Mouse (Mus musculus): ENCODE measurements around the gene Ltbp4.
A peak's percentile ranks its signal among the peaks of the same experiment; 100 is the strongest.

Ltbp4 gene

DNA sequence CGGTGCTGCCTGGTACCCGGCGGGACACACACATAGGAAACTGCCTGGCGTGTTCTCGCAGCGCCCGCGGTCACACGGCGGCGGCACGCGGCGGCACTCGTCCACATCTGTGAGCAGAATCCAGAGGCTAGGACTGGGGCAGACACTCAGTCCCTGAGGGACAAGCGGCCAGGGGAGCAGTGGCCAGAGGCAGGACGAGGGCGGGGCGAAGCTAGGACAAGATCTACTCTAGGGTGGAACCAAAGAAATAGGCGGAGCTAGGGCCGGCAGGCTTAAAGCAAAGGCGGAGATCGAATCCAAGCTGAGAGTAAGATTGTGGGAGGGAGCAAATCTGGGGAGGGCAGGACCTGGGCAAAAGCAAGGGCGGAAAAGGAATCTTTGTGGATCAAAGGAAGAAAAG is 11.8 kb downstream of the Ltbp4 start:
- peak; percentile 48 for DNase-seq

DNA sequence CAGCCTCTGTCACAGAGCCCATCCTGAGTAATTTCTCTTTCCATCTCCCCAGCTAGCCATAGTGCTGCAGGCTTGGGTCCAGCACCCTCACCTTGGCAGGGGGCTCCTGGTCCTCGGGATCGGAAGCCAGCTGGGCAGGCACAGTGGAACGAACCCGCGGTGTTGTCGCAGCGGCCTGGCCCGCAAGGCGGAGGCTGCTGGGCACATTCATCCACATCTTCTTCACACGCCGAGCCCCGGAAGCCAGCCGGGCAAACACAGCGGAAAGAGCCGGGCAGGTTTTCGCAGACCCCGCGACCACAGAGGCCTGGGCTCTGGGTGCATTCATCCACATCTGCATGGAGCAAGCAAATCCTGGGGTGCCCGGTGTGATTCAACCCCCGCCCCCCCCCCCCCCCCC is 12.6 kb downstream of the Ltbp4 start:
- DNase-seq, result no peak

DNA sequence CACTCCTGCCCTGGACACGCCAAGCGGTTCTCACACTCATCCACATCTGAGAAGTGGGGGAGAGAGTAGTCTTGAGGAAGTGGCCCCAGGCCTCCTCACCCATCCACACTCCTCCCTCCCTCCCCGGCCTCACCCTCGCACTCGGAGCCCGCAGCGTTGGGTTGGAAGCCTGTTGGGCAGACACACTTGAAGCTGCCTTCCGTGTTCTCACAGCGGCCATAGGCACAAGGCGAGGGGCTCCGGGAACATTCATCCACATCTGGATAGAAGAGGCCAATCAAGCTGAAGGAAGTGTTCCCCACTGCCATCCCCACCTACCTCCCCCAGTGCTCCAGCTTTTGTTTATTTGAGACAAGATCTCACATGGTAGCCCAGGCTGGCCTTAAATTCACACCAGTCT is 13.3 kb downstream of the Ltbp4 start:
- DNase-seq, result no peak

DNA sequence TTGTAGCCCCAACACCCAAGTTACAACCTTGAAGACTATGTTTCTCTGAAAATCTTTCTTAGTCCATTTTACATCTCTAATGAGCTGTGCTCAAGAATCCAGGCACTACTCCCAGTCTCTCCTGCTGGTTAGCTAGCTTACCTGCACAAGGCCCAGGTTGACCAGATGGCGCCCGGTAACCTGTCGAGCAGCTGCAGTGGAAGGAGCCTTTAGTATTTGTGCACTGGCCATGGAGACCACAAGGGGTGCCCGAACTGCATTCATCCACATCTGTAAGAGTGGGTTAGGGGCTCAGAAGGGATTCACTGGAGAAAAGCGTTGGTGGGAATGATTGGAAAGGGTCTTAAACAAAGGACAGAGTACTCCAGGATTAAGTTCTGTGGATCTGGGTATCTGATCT is 14.5 kb downstream of the Ltbp4 start:
- no peak for DNase-seq

DNA sequence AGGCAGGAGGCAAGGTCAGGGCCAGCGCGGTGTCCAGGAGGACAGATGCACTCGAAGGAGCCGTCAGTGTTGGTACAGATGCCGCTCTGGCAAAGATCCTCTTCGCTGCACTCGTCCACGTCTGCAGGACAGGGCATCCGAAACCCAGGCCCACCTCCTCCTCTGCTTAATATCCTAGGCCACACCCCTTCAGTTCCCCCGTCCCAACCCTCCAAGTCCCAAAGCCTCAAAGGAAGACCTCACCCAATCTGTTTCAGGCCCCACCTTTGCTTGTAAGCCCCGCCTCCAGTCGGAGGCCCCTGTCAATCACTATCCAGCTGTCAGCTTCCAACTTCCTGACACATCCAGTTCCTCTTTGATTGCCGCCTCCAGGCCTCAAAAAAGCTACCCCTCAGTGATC is 15.2 kb downstream of the Ltbp4 start:
- no peak for DNase-seq

DNA sequence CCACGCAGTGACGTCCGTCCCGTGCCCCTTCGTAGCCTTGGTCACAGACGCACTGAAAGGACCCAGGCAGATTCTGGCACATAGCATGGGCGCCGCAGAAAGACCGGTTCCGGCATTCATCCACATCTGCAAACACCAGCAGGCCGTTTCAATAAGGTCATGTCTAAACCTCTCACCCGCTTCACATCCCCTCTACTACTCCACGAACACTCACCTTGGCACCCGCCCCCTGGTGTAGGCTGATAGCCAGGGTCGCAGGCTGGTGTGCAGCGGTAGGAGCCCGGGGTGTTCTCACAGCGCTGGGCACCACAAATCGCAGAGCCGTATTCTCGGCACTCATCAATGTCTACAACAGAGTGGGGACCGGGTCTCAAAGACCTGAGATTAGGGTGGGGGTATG is 18.1 kb downstream of the Ltbp4 start:
- no peak for DNase-seq

DNA sequence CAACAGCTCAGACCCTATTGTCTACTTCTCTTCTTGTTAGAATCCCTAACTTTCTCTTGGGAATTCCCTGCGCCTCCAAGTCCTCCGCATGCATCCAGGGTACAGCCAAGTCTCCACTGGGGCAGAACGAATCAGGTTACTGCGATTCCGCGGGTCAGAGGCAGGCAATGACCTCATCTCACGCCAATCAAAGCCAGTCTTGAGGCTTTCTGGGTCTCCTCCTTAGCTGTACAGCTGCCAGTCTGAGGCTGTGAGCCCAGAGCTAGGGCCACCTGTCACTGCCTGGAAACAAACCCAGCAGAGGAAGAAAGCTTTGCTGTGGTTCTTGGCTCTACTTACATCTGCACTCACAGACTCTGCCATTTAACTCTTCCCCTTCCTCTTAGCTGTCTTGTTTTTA is 21.5 kb downstream of the Ltbp4 start:
- DNase-seq, result no peak

DNA sequence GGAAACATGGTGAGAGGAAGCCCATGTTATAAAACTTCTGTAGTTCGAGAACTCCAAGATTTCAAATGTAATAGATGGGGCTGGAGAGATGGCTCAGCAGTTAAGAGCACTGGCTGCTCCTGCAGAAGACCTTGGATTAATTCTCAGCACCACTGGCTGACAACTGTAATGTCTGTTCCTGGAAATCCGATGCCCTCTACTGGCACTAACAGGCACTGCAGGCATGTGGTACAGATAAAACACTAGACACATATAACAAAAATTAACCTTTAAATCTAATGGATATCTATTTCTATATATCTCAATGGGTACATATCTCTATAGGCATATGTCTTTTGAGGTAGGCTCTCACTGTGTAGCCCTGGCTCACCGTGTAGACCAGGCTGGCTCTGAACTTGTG is 23.1 kb downstream of the Ltbp4 start:
- no peak for DNase-seq

DNA sequence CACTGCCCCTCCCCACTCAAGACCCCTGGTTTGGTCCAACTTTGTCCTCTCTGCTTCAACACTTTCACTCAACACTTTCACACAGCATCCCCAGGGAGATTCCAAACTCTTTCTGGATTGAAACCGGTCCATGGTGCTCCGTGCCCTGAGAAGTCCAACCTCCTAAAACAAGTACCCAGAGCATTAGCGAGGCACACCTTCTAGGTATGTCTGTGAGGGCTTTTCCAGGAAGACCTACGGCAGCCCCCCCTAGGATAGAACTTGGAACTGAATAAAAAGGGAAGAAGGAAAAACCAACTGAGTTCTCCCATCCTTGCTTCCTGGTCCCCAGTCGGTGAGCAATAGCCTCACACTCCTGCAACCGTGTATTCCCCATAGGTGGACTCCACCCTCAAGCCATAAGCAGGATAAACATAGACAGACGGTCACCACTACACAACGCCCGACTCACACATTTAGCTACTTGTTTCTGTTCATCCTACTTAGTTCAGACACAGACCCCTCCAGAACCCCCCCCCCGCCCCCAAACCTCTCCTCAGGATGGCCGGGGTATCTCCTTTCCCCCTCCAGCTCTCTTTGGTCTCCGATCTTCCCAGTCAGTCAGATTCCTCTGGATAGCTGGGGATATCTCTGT is 25.7 kb downstream of the Ltbp4 start:
- no peak for DNase-seq

DNA sequence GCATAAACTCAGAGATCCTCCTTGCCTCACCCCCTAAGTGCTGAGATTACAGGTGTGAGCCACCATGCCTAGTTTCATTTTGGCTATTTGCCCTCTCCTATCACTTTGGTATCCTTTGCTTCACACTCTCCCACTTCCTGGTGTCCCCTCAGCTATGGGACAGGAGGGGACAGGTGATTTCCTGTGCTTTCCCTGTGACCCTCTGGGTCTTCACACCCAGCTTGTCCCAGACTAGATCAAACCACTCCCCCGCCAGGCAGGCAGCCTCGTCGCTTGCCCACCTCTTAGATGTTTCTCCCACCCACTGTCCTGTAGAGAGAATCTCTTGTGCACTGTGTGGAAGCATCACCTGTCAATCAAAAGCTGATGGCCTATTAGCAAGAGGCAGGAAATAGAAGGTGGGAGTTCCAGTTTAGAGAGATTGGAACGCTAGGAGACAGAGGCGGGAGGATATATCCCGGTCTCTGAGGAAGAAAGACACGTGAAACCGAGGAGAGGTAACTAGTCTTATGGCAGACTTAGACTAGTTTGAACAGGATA is 26.4 kb downstream of the Ltbp4 start:
- no peak for DNase-seq

DNA sequence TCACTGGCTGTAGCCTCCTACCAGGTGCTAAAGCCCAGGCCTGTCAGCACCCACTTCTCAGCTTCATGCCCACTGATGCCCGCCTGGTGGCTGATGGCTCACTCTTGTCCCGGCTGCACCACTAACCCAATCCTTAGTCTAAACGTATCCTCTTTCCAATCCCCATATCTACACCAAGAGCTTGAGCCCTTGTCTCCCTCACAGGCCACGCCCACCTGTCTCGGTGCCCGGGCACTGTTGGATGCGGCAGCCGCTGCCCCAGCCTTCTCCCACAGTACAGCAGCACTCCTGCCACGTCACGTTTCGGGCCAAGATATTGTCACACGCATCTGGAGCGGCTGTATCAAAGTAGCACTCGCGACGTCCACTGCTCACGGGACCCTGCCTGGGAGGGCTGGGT is 27.2 kb downstream of the Ltbp4 start:
- no peak for DNase-seq

DNA sequence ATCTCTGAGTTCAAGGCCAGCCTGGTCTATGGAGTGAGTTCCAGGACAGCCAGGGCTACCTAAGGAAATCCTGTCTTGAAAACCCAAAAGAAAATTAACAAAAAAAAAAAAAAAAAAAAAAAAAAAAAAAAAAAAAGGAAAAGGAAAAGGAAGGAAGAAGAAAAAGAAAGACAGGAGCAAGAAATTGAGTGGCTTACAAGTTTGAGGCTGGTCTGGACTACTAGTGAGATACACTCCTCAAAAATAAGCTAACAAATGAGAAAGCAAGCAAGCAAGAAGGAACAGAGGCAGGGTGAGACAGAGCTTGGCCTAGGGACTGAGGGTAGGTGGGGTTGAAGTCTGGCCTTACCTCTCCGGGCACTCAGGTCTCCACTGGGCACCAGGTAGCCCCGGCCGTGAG is 27.7 kb downstream of the Ltbp4 start:
- no peak for DNase-seq

DNA sequence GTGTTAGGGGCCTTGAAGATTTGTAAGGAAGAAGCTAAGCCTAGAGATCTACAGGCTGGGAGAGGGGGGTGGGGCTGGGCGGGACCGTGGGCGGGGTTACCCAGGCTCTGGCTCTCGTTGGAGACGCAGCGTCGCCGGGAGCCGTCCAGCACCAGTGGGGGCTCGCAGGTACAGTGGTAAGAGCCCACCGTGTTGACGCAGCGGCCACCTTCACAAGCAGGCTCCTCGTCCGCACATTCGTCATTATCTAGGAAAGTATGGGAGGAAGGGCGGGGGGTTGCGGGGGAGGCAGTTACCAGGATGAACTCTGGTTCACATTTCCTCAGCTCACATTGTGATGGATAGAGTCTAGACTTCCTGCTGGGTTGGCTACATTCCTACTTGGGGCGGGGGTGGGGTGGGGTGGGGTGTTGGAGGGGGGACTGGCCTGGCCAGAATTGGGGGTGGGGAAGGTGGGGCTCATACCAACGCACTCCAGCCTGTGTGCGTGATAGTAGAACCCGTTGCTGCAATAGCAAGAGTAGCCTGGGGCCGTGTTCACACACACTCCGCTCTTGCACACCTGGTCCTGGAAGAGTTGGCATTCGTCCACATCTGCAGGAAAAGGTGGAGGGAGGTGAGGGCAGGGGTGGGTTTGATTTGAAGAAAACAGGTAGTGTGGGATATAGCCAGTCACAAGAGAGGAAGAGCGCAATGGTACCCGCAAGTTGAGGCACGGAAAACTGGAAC is 28.5 kb downstream of the Ltbp4 start:
- peak; percentile 53 for DNase-seq

DNA sequence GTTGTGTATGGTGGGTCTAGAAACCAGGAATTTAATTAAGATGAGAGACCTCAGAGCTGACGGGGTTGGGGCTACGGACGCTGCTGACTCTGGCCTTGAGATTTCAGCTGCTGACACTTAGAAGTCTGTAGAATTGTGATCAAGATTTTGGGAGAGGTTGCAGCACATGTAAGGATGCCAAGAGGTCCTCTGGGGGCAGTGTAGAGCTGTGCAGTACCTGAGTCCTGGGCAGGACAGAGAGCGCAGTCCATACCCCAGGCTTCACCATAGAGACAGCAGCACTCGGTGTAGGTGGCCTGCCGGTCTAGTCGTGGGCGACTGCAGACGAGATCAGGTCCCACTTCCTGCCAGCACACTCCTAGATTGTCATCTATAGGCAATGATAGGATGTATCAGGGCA is 29.9 kb downstream of the Ltbp4 start:
- DNase-seq, result no peak

DNA sequence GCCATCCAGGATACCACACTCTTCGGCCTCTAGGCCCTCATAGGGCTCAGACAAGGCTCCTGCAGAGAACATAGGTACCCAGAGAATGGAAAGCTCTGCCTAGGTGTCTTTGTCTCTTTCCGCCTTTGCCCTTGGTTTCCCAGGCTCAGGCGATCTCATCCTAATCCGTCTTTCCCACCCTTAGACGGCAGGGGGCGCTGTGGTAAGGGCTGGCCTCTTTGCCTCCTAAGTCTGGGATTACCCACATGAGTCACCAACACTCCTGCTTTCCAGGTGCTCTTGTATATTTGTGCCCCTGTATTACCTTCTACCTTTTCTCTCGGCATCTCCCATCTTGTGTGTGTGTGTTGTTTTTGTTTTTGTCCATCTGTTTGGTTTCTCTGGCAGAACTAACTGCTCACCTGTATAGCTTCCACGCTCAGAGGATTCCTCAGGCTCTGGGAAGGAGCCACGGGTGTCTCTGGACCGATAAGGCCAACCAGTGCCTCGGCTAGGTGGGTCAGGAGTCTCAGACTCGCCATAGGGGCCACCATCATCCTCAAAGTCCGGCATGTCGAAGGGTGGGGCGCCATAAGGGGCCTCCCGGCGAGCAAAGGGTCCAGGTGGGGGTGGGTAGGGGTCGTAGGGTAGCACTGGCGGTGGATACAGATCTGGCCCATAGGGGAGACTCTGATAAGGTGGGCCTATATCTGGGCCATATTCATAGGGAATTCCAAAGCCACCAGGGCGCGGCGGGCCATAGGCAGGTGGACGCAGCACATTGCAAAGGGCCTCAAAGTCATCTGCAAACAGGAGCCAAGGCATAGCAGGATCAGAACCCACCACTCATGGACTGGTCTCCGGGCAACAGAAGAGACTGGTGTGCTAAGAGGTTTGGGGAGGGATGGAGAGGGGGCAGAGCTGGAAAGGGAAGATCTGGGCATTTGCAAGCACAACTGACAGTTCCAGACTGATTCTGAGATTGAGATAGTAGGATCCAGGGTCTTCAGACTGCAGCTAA is 31.0 kb downstream of the Ltbp4 start:
- peak; percentile 57 for DNase-seq

DNA sequence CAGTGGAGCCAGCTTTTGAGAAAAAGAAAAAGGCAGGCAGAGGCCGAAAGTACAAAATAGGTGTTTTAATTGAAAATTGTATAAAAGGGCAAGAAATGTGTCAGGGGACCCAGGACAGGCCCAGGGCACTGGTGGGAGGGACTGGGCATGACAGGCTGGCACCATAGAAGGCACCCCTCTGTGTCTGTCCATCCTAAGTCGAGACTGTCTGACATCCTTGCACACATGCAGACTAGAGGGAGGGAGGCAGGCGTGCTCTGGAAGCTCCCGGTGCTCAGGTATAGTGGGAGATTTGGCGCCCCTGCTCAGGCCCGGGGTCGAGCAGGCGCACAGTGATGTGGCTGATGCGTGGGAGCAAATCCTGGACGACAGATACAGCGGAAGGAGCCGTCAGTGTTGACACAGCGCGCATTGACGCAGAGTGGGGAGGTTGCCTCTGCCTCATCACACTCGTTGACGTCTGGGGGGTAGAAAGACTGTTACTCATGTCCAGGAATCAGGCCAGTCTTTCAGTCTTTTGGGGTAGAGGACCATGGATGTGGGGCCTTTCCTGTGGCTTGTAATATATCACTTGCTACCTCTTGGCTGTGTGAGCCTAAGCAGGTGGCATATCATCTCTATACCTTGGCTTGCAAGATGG is 32.3 kb downstream of the Ltbp4 start:
- DNase-seq, result no peak

DNA sequence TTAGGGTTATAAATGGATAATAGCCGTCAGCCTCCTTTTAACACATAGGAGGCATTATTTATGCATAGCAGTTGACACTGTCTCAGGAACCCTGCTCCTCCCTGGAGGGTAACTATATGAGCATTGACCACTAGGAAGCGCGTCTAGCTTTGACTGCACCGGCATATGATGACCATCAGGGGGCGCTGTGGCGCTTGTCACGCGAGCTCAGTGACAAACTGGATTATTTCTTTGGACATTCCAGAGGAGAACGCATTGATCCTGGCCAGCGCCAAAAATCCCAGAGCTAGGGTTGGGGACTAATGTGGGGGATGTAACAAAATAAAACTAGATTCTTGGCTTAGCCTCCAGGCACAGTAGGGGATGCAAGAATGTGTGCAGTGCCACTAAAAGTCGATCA is 35.3 kb downstream of the Ltbp4 start:
- peak; percentile 71 for DNase-seq

DNA sequence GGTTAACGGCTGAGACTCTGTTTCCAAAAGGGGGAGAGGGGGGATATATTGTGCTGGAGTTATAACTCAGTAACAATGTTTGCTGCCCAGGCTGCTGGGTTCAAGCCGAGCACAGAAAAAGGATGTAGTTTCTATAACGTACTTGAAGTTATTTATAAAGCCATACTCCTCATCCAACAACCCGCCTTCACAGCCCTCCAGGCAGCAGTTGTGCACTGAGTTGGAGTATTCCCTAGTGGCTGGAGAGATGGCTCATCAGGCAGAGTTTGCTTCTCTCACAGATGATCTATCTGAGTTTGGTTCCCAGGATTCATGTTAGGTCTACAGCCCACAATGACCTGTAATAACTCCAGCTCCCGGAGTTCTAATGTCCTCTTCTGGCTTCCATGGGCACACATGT is 36.7 kb downstream of the Ltbp4 start:
- no peak for DNase-seq

DNA sequence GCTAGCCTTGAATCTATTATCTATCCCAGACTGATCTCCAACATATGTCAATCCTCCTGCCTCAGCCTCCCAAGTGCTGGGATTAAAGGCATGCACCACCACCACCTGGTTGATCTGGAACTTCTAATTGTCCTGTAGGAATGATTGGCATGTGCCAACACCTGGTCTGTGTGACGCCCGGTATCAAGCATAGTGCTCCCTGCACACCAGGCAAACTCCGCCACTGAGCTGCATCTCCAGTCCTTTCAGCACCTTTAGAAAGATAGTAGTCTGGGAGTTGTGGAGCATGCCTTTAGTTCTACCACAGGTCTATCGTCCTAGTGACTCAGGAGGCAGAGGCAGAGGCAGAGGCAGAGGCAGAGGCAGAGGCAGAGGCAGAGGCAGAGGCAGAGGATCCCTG is 37.1 kb downstream of the Ltbp4 start:
- no peak for DNase-seq

DNA sequence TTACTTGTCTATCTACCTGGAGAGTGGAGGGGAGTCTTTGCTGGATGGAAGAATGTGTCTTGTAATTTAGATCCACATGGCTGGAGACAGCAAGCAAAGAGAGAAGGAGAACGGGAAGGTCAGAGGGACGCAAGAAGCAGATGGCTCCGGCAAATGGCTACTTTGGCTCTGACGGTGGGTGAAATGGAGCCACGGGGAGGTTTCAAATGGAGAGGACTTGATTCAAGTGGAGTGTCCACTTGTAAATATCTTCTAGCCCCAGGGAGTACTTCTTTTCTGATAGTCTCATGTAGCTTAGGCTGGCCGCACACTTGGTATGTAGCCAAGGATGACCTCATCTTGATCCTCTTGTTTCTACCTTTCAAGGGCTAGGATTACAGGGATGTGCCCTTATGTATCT is 38.7 kb downstream of the Ltbp4 start:
- no peak for DNase-seq

DNA sequence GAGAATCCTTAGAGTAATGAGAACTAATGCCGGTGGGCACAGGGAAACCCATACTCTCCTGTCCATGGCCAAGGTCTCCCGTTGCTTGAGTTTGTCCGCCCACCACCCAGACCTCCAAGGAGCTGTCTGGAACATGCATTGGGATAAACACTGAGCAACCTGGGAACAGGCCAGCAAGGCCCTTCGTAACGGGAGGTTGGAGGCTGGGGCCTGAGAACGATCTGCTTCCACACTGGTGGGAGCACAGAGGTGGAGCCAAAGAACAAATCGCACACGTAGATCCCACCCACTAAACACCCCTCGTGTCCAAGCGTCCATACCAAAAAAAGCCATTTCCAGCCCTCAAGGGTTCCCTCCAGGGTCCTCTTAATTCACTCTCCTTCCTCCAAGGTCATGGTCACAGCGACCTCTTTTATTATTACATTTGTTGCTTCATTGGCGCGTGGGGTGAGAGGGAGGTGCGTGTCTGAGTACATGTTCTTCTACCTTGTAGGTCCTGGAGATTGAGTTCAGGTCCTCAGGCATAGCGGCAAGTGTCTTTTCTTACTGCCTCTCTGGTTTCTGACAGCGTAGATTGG is 39.4 kb downstream of the Ltbp4 start:
- no peak for DNase-seq

DNA sequence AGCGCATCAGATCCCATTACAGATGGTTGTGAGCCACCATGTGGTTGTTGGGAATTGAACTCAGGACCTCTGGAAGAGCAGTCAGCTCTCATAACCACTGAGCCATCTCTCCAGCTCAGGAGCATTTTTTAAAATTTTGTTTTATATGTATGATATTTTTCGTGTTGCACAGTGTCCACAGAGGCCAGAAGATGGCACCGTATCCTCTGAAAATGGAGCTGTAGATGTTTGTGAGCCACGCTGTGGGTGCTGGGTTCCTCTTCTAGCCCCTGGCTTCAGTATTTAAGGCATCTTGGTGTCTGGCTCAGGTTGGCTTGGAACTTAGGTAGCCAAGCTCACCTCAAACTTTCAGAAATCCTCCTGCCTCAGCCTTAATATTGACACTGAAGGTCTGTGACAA is 41.0 kb downstream of the Ltbp4 start:
- no peak for DNase-seq

DNA sequence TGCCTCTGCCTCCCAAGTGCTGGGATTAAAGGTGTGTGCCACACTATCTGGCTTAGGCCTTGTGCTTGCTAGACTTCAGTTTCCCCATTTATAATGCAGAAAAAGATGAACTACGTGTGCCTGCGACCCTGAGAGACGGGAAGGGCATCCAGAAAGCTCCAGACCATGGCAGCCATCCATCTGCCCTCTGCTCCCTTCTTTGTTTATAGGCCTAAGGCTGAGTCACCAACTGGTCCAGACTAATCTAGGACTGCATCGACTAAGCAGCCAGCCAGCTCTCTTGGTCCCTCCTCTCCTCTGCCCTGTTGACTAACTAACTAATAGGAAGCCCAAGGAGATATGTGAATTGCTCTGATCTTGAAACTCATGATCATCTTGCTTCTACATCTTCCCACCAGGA is 41.5 kb downstream of the Ltbp4 start:
- no peak for DNase-seq
